Mouse (Mus musculus) ovary, postnatal 10 days (tissue): Measurements from ENCODE around the gene Nfia.

Experiments
- DNase-seq: peaks from one replicate; pipeline ENCODE4 v3.0.0; 2022; ENCODE audit warnings: low spot score

Gene Nfia

GRCm38 (mm10) chr4:97816001-97816400 is 43.5 kb downstream of the Nfia start:
- no peak for DNase-seq

- no peak for DNase-seq
Observed at GRCm38 (mm10) chr4:97816753-97817152, 44.2 kb downstream of the Nfia start.

DNA sequence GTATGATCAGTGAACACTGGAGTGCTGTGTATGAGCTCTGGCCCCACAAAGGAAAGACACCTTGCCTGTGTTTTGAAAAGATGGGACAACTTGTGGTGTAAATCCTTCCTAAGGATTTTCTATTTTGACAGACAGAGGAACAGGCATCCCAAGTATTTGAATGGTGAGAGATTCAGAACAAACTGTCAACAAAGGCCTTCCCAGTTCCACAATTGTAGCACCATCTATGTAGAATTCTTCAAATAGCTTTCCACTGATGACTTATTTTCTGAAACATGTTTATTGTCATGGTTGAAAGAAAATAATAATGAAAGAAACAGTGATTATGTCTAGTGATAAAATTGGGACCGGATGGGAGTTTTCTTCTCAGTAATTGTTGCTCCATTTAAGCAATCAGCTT is 45.2 kb downstream of the Nfia start:
- DNase-seq, result no peak

- DNase-seq, result no peak
Observed at GRCm38 (mm10) chr4:97818498-97818897, 46.0 kb downstream of the Nfia start.

- DNase-seq, result no peak
Observed at GRCm38 (mm10) chr4:97819101-97819500, 46.6 kb downstream of the Nfia start.

GRCm38 (mm10) chr4:97820474-97821259 is 48.1 kb downstream of the Nfia start:
- no peak for DNase-seq

DNA sequence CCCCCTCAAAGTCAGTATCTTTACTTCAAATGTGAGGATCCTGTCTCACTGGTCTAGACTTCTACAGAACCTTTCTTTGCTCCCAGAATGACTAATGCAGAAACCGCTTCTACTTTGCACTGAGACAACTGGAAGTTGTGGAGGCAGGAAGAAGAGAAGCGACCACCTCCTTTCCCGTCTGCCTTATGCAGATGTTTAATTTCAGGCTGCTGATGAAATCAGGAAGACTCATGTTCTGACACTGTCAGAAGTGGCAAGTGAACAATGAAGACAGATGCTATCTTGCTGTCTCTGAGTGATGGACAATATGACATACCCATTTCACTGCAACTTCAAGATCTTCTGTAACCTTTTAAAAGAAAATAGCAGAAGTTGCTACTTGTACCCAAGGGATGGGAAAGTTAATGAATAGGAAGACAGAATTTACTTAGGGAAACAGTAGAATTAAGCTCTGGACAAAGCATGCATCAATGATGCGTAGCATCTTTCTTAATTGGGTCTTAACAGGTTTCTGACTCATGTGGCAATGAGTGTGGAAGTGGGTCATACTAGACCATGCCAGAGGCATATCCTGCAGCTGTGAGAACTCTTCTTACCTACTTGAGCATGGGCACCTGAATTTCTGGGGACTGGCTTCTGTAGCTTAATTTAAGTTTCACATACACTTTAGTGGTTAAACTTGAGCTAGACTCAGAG is 49.2 kb downstream of the Nfia start:
- no peak for DNase-seq

DNA sequence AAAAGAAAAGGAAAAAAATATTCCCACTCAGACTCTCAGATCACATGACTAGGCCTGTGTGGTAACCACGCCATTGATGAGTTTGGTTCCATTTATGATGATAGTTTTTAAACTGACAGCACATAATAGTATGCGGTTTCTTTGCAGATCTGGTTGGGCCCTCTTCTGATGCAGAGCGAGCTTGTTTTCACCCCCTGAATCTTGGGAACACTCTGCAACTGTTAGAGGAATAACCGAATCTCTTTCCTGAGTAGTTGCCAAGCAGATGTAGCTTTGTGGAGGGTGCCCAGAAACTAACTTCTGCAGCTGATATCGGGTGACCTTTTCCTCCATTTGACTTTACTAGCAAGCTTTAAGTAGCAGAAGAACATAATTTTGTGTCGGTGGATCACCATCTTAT is 51.0 kb downstream of the Nfia start:
- DNase-seq, result no peak

DNA sequence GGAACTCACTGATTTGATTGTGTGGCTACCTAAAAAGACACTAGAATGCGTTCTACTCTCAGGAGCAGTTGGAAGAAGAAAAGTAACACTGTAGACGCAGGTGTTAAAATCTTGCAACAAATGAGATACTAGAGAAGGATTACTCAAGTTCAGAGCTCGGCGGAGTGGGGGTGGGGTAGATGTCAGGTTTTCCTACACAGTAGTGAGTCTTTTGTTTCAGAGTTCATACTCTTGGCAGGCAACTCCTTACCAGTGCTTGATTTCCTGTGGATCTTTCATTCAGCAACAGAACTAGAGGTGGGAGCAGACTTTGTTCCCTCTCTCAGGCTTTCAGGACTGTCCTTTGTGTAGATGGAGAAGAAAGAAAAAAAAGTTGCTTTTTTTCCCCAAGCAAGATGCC is 51.9 kb downstream of the Nfia start:
- DNase-seq, result no peak

GRCm38 (mm10) chr4:97825432-97825831 is 52.9 kb downstream of the Nfia start:
- no peak for DNase-seq

DNA sequence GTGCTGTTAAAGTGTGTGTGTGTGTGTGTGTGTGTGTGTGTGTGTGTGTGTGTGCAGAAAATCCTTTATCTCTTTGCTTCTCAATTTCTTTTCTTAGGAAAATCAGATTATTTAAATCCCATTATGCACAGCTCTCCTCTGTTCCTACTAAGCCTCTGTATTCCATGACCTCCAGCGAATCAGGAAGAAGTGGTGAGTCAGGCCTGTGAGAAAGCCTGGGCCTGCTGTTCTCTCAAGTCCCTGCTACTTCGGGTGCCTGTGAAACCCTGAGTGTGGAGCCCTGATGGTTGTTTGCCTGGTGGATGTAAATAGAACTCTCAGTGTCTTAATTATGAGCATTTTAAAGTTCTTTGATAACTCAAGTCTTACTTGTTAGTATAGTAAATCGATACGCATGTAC is 53.3 kb downstream of the Nfia start:
- DNase-seq, result no peak

- DNase-seq, result no peak
Observed at GRCm38 (mm10) chr4:97827115-97827514, 54.6 kb downstream of the Nfia start.

- no peak for DNase-seq
Observed at GRCm38 (mm10) chr4:97828579-97828978, 56.0 kb downstream of the Nfia start.

DNA sequence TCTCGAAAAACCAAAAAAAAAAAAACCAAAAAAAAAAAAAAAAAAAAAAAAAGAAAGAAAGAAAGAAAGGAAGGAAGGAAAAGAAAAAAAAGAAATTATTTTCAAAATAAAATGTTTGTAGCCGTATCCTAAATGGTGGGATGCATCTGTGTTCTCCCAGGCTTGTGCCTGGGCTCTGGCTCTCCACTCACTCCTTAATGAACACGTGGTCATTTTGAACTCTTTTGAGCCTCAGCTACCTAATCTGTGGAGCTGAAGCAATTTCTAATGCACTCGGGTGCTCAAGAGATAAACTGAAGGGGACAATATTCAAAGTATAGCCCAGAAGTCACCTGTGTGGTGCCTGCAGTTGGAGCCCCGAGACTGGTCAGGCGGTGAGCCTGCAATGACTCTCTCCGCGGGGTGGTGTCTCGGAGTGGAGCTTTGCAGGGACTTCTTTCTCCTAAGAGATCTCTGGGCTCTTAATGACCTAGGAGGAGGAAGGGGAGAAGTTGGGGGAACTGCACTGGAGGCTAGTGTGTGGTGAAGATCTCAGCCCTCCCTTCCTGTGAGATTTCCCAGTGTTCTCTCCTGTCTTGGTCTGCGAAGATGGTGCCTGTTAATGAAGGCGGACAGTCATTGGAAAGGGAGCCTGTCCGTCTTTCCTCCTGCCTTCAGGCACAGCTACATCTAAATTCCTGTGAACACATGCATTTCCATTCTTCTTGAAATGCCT is 57.0 kb downstream of the Nfia start:
- DNase-seq, result no peak

DNA sequence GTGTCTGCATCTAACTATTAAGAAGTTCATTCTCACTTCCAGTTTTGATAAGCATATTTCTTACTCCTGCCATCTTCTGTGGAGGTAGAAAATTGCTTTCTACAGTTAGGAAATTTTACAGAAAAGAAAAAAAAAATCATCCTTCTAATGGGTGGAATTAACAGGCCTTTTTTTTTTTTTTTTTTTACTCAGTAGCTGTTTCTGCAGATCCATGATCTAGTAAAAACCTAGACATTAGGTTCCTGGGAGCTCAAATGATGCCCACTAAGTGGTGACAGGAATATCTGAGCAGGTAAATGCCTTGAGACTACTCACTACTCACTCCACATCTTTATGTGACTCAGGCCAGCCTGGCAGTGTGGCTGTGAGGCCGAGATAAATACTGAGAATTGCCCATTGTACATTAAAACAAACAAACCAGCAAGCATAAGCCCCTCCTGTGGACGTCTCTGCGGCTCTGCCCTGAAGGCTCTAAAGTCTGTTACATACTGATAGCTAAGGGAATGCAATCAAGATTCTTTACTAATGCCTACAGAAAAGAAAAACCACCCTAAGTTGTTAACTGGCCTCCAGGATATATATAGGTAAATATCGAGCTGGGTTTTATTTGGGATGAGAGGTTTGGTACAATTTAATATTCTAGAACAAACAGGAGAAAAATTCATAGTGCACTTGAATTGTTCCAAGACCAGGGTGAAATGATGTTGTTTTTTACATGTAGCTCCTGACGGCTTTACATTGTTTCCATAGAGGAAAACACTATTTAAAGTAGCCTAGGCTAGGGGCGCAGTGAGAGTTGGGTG is 57.7 kb downstream of the Nfia start:
- DNase-seq, result no peak

GRCm38 (mm10) chr4:97830935-97831608 is 58.5 kb downstream of the Nfia start:
- no peak for DNase-seq

- no peak for DNase-seq
Observed at GRCm38 (mm10) chr4:97831611-97832278, 59.2 kb downstream of the Nfia start.

DNA sequence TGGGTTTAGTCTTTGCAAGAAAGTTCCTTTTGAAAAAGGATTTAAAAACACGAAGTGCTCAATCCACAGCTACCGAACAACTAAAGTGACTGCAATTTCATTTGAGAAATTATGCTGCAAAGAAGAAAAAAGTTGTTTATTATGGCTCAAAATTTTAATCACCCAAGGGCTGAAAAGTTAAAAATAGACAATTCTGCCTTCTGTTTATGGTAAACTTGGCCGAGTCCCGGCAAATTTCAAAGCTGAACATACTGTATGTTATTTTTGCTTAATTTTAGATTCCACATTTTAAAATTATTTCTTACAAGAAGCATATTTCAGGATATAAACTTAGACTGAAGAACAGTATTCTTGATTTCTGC is 59.7 kb downstream of the Nfia start:
- no peak for DNase-seq

- no peak for DNase-seq
Observed at GRCm38 (mm10) chr4:97836812-97837211, 64.3 kb downstream of the Nfia start.

DNA sequence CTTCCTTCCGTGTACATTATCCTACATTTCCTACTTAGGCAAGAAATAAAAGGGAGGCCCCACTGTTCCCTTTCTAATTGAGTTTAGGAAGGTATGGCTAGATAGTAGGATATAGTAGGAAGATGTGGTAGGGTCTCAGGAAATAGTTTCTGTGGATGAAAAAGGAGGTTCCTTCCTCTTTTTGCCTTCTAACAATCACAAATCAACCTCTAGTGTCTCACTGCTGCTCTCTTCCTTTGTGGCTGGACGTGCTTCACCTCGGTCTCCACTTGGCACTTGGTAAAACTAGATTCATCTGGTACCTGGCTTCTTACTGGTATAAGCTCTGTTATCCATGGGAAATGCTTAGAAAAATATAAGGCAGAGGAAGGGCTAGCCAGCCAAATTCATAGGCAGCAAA is 65.2 kb downstream of the Nfia start:
- DNase-seq, result no peak

DNA sequence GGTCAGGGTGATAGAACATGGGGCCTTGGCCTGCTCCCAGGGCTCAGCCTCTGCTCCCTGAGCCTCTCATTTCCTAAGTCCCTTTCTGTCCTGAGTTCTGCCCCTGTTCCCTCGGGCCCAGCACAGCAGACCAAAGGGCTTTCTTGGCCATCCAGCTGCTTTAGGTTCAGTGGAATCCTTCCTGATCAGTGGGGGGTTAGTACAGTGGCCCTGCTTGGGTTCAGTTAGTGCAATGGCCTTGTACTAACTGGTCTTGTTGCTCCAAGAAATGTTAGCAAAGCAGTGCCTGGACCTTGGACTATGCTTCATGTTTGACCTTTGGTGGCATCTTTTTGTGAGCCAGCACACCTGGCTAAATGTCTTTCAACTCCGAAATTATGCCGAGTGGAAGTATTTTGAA is 66.1 kb downstream of the Nfia start:
- no peak for DNase-seq
